Mouse (Mus musculus) urinary bladder, postnatal 36 days (tissue): ENCODE measurements around the gene Phlda3.

Source experiments
- DNase-seq, 2 experiments: peaks; one replicate each; pipeline ENCODE4 v3.0.0; 2022; ENCODE audit warnings: low spot score in 2 of 2, mixed read lengths in 1 of 2

Gene Phlda3

GRCm38 (mm10) chr1:135793370-135794215 is 27.7 kb downstream of the Phlda3 start:
- DNase-seq, result peak; percentile 66 to 79

GRCm38 (mm10) chr1:135794216-135795134 is 28.6 kb downstream of the Phlda3 start:
- peak; percentile 25 to 43 for DNase-seq

GRCm38 (mm10) chr1:135798492-135798891 is 32.6 kb downstream of the Phlda3 start:
- no peak for DNase-seq

- DNase-seq, result no peak
Measured at GRCm38 (mm10) chr1:135799109-135799627, 33.2 kb downstream of the Phlda3 start.

GRCm38 (mm10) chr1:135800192-135800950 is 34.5 kb downstream of the Phlda3 start:
- DNase-seq, result no peak

GRCm38 (mm10) chr1:135807546-135807945 is 41.6 kb downstream of the Phlda3 start:
- no peak for DNase-seq

- DNase-seq, result no peak
Measured at GRCm38 (mm10) chr1:135810180-135810579, 44.3 kb downstream of the Phlda3 start.

- peak; percentile 78 to 83 for DNase-seq
Measured at GRCm38 (mm10) chr1:135811016-135811646, 45.2 kb downstream of the Phlda3 start.

- no peak for DNase-seq
Measured at GRCm38 (mm10) chr1:135812205-135812604, 46.3 kb downstream of the Phlda3 start.

- DNase-seq, result no peak
Measured at GRCm38 (mm10) chr1:135812618-135813017, 46.7 kb downstream of the Phlda3 start.

- DNase-seq, result no peak
Measured at GRCm38 (mm10) chr1:135813071-135813470, 47.2 kb downstream of the Phlda3 start.

- DNase-seq, result no peak
Measured at GRCm38 (mm10) chr1:135813687-135814395, 47.9 kb downstream of the Phlda3 start.

- no peak for DNase-seq
Measured at GRCm38 (mm10) chr1:135814531-135814930, 48.6 kb downstream of the Phlda3 start.

GRCm38 (mm10) chr1:135817595-135817994 is 51.7 kb downstream of the Phlda3 start:
- no peak for DNase-seq

- DNase-seq, result peak; percentile 70 to 73
Measured at GRCm38 (mm10) chr1:135818481-135819086, 52.7 kb downstream of the Phlda3 start, which contains the start of gene Lad1. Gene Lad1, plus strand, starts transcription at chr1:135818598.
